Mouse (Mus musculus) lung, postnatal 0 days (tissue): Measurements from ENCODE around the gene Mib2.

Experiments used
- CTCF ChIP-seq: IDR thresholded peaks from 2 replicates; pipeline ENCODE4 v1.5.1; 2016; ENCODE audit warnings: antibody characterized with exemption, mild to moderate bottlenecking
- EP300 ChIP-seq: IDR thresholded peaks from 2 replicates; pipeline ENCODE4 v1.6.1; 2016; ENCODE audit warnings: antibody characterized with exemption, mild to moderate bottlenecking, control low read depth

- no peak for TF ChIP-seq CTCF
- no peak for TF ChIP-seq EP300
Observed at GRCm38 (mm10) chr4:155705592-155705929, 36.6 kb upstream of the Mib2 start.
